Mouse (Mus musculus) common myeloid progenitor, adult 5-6 weeks (primary cell): ENCODE measurements around the gene Gnpda2. TPM values are rescaled to one million over a fixed set of nuclear protein-coding genes. Genes with fewer than 3 reads are reported as not detected.

Source experiments
- ATAC-seq: replicated peaks from 2 replicates; pipeline ENCODE4 v1.8.0; 2016; ENCODE audit warnings: low read depth, mild to moderate bottlenecking, moderate TSS enrichment, inconsistent platforms; ENCODE audit not compliant: poor library complexity, severe bottlenecking
- total RNA-seq: library from RNA; stranded (forward); fragments of 200-1000, 187-1606 nt; gene quantifications from 2 replicates; pipeline ENCODE4 v1.2.3, GENCODE M21; 2017

The Gnpda2 gene
- 30.5 and 34.5 TPM in 2 replicates for total RNA-seq

- ATAC-seq = peak; percentile 100
These were observed at the start of gene Gnpda2 for GRCm38 (mm10) chr5:69591640-69592461. Gene Gnpda2, minus strand, starts transcription at chr5:69592340.

- ATAC-seq = no peak
These were observed 42.6 kb upstream of the Gnpda2 start for GRCm38 (mm10) chr5:69634766-69635165.

DNA sequence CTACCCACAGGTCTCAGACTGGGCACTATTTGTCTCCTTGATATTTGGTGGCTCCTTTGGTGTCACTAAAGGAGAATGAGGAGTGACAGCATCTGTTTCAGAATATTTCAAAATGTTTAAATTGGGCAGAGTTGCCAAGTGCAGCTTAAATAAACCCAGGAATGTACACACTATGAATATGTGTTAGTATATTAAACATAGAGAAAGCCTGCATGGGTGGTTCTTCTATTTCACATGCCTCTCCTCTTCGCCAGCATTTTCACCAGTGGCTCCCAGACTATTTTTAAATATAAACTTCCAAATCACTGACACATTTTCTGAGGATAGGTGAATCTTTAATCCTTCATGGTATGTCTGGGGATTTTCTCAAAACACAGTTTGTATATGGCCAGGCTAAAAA lies 28.8 kb upstream of the Gnpda2 start:
- ATAC-seq = no peak

DNA sequence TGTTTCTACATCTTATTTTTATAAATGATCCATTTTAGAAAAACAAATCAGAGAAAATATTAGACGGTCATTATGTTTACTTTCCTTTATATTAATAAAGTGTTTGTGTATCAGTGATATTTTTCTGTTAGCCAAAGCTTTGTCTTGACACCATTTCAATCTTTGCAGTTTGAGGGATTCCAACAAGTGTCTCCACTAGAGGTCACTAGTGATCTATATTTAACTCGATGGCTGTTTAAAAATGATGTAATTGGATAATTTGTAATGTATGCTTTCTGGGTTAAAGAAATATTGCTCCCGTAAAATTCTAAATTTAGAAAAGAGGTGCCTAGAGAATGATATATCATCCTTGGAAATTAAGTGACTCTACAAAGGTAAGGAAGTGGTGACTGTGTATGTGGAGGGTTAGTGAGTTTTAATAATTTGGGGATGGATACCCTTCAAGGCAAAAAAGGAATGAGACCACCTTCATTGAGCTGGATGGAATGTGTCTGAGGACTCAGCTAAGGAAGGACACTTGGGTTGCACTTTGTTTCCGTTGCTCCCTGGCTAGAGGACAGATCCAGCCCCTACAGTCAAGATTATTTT lies 21.2 kb upstream of the Gnpda2 start:
- ATAC-seq = peak; percentile 60

DNA sequence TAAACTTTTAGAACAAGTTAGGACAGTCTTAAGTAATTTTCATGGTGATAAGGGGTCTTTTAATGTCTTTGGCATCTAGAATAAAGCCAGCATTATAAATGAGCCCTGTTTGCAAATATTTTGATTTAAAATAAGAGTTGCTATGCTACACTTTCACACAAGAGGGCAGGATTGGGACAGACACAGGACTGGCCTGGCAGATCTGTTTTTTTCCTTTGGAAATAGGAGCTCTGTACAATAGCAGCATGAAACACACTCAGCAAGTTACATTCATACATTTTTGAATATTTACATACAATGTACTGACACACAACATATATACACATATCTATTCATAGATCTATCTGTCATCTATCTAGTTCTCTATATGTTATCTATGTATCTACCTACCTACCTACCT lies 8.9 kb upstream of the Gnpda2 start:
- ATAC-seq = peak; percentile 78; the same call in 1 of the 2 replicates

DNA sequence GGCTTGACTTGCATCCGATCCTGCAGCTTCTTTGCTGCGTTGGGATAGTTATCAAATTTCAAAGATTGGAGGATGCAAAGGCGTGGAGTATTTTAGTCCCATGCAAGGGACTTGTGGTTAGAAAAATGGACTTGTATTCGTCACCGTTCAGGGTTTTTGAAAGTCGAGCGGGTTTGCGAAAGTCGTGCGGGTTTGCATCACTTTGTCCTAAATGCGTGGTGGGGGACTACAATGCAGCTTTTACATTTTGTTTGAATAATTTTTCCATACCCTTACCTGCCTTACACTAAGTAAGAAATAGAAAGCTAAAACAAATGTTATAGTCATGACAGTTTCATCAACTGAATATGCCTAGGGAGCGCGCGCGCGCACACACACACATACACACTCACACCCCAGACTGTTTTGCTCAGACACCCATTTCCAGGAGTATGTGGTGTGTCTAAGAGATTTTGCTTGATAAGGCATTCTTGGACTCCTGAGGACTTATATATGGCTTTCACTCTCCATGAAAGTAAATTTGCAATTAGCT lies 34.7 kb downstream of the Gnpda2 start:
- peak; percentile 36 for ATAC-seq

- ATAC-seq = peak; percentile 97
These were observed 35.3 kb downstream of the Gnpda2 start, which contains the start of gene Guf1 for GRCm38 (mm10) chr5:69556628-69557403. Gene Guf1, plus strand, starts transcription at chr5:69556923.

DNA sequence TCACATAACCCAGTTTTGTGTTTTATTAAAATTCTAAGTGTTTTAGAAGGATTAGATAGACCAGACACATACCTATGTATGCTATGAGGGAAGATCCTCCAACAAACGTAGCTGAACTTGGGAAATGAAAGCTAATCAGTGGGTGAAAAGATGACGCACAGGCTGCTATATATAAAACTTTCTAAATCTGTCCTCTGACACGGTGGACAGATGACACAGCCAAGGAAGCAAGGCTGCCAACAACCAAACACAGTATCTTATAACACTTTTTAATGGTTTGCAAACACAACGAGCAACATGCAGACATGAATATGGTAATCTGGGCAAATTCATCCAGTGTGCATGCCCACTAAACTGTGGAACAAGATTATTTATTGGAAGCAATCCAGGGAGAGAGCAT lies 49.7 kb downstream of the Gnpda2 start, which contains the start of gene Yipf7:
Gene Yipf7 (minus strand): TSS at position 160 of the 400 bp plus-strand sequence.
- ATAC-seq = no peak

GRCm38 (mm10) chr5:69541680-69542079 lies 50.5 kb downstream of the Gnpda2 start:
- no peak for ATAC-seq

- no peak for ATAC-seq
These were observed 68.2 kb downstream of the Gnpda2 start for GRCm38 (mm10) chr5:69523944-69524343.

Other genes with a start within 250 kb of the Gnpda2 start
- not detected in 2 replicates for gene Yipf7, start 49.7 kb downstream of the Gnpda2 start, total RNA-seq
- gene Guf1, start 35.4 kb downstream of the Gnpda2 start, total RNA-seq = 37.5 and 47.5 TPM in 2 replicates